10 mouse cellular contexts compared by ENCODE assay signal in the genomic region with DNA sequence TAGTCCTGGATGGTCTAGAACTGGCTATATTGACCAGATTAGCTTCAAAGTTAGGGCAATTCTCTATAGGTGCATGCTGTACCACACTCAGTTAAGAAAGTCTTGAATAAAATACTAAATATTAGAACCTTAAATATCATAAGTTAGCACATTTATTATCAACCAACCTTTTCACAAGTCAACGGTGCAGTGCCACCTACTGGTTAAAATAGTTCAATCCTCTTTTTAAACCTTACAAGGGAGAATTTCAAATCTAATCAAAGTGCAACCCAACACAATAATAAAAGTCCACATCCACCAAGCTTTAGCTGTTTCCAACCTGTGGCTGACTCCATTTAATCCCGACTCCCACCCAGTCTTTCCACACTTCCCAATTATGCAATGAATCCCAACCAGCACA. TPM values are rescaled to one million over a fixed set of nuclear protein-coding genes. Genes with fewer than 3 reads are reported as not detected.
DNase-seq lines count a peak whose midpoint lies in the region; ATAC-seq lines count a peak whose summit lies in the region.
"Had no signal": no experiment of that assay in that cellular context is flagged by ENCODE, and none has a peak within 500 bp of the region (broad histone marks: within the 10 kb centered on the region; RNA-seq: fewer than 3 reads in every experiment).

No protein-coding gene starts in this region.

- no peak overlapping the region for H3K4me3 ChIP-seq in hindbrain, embryonic 11.5 days (ENCODE audit: low read depth, low read length)
- H3K4me3 ChIP-seq in hindbrain, embryonic 10.5 days = no peak overlapping the region
- H3K4me3 ChIP-seq: erythroblast, embryonic 14.5 days; limb, embryonic 13.5 days had no signal

- DNase-seq in hindbrain, embryonic 11.5 days (ENCODE audit: low spot score) = peak; percentile 44
- DNase-seq in hindbrain, embryonic 10.5 days (ENCODE audit: low spot score) = no peak
- DNase-seq in lung, postnatal 10 days = peak; percentile 27
- no peak for DNase-seq in lung, postnatal 25 days (ENCODE audit: low spot score)
- peak; percentile 9 for DNase-seq in c-Kit-positive CD71-negative TER-119-negative erythroid progenitor cells, embryonic 14.5 days (ENCODE audit: low read depth)
- DNase-seq in retina, embryonic 14.5 days (ENCODE audit: low spot score) = peak; percentile 8
- no peak for DNase-seq in layer of hippocampus, postnatal 25 days (ENCODE audit: extremely low spot score in 1 of 2, low spot score in 1 of 2)
- DNase-seq in ovary, postnatal 14 days (ENCODE audit: low spot score) = no peak

- peaks cover 3% of the 10 kb centered on the region; the same call in 1 of the 2 replicates for H3K36me3 ChIP-seq in hindbrain, embryonic 11.5 days (ENCODE audit: control insufficient read depth, insufficient read depth, low read length)
- H3K36me3 ChIP-seq in hindbrain, embryonic 10.5 days = peaks cover 30% of the 10 kb centered on the region

- H3K4me1 ChIP-seq in hindbrain, embryonic 11.5 days (replicated peaks; ENCODE audit: control insufficient read depth, insufficient read depth, low read length) = no peaks in the 10 kb centered on the region
- peaks cover 2% of the 10 kb centered on the region; the same call in 1 of the 2 replicates for H3K4me1 ChIP-seq in hindbrain, embryonic 10.5 days (replicated peaks)

- H3K27me3 ChIP-seq in hindbrain, embryonic 11.5 days (ENCODE audit: control insufficient read depth, insufficient read depth, low read length) = no peaks in the 10 kb centered on the region
- H3K27me3 ChIP-seq in hindbrain, embryonic 10.5 days (ENCODE audit: insufficient read depth, poor library complexity, severe bottlenecking) = no peaks in the 10 kb centered on the region
- H3K27me3 ChIP-seq: limb, embryonic 13.5 days had no signal

- ATAC-seq in hindbrain, embryonic 11.5 days (ENCODE audit: low FRiP score) = no peak

- no peak overlapping the region for H3K4me2 ChIP-seq in hindbrain, embryonic 11.5 days (replicated peaks; ENCODE audit: low read depth, low read length)
- H3K4me2 ChIP-seq: limb, embryonic 13.5 days had no signal

- H3K27ac ChIP-seq in hindbrain, embryonic 11.5 days (ENCODE audit: low read depth, low read length) = no peak overlapping the region
- no peak overlapping the region for H3K27ac ChIP-seq in hindbrain, embryonic 10.5 days
- H3K27ac ChIP-seq: limb, embryonic 13.5 days had no signal

- H3K9me3 ChIP-seq in hindbrain, embryonic 11.5 days (ENCODE audit: control insufficient read depth, low read length) = no peaks in the 10 kb centered on the region
- no peaks in the 10 kb centered on the region for H3K9me3 ChIP-seq in hindbrain, embryonic 10.5 days
- H3K9me3 ChIP-seq: limb, embryonic 13.5 days had no signal

- no peak overlapping the region for H3K9ac ChIP-seq in hindbrain, embryonic 11.5 days (ENCODE audit: low read depth, low read length)
- H3K9ac ChIP-seq: limb, embryonic 13.5 days had no signal

- WGBS in hindbrain, embryonic 11.5 days = 63% methylated on average over 2 of the region's 2 CpGs
- WGBS in hindbrain, embryonic 10.5 days = 58% methylated on average over 2 of the region's 2 CpGs

RNA-seq across cellular contexts. Expression of a gene that starts 33.5 kb away (rescaled TPM):
- polyA plus RNA-seq in hindbrain, embryonic 11.5 days (2014; fragmentation: Nextera tagmentation; extraction: Ambion mirVana) = 4.8 and 5.5 TPM in 2 replicates
- 2.8 and 3.4 TPM in 2 replicates for polyA plus RNA-seq in hindbrain, embryonic 10.5 days (2016; fragmentation: Nextera tagmentation; extraction: Ambion mirVana)
- total RNA-seq in layer of hippocampus, postnatal 25 days (2021) = 10 to 100 TPM; 19.9 to 24.4 TPM

Comparison
In these comparisons a context has a peak if more than half of its experiments do, and no peak if none do; other contexts are left out.
1. DNase-seq: peak in hindbrain, embryonic 11.5 days (single experiment), lung, postnatal 10 days (single experiment), c-Kit-positive CD71-negative TER-119-negative erythroid progenitor cells, embryonic 14.5 days (single experiment) and retina, embryonic 14.5 days (single experiment); none in hindbrain, embryonic 10.5 days (single experiment), lung, postnatal 25 days (single experiment), layer of hippocampus, postnatal 25 days (0 of 2) and ovary, postnatal 14 days (single experiment).